Mouse (Mus musculus): ENCODE results near the gene Bicra. TPM values are rescaled to one million over a fixed set of nuclear protein-coding genes. Genes with fewer than 3 reads are reported as not detected.

The Bicra gene
- total RNA-seq, 2 experiments from 2014 or later, result 7.9 to 8.8 TPM

DNA sequence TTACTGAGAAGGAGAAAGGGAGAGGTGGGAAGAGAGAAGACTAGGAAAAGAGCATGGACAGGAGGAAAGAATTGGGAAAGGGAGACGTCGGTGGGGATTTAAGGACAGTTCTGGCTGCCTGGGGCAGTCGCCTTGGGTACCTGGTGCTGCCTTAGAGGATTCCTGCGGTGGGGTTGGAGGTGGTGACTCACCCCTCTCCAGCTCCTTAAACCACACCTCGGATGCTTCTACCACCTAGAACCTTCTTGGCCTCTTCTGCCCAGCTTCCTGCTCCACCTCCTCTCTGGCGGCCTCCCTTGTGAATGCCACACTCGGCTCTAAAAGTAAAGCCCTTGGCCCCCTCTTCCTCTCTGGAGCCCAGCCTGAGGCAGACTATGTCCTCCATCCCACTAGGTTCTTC, 92.2 kb downstream of the Bicra start:
- intact Hi-C loops (cut with DNase I; ENCODE audit: low total_unique reads), result no loop called here
- no peak for DNase-seq

DNA sequence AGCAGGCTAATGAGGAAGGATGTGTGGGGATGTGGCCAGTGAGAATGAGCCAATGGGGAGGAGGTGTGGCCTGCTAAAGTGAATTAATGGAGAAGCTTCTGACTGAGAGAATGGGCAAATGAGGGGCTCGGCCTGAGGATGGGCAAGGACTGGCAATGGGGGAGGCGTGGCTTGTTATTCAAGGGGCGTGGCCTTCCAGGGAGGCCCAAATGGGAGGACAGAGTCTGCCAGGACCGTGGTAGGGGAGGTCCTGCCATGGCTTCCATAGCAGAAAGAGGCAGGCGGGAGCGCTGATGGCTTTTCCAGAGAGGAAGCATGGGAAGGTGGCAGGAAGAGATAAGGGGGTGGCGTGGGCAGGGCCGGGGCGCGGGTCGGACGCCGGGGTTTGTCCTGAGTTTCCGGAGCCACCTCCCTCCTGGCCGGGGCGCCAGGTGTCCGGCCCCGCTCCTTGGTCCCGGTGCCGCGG, 92.7 kb downstream of the Bicra start:
- intact Hi-C loops (cut with DNase I; ENCODE audit: low total_unique reads), result no loop called here
- peak; percentile 67 for DNase-seq

DNA sequence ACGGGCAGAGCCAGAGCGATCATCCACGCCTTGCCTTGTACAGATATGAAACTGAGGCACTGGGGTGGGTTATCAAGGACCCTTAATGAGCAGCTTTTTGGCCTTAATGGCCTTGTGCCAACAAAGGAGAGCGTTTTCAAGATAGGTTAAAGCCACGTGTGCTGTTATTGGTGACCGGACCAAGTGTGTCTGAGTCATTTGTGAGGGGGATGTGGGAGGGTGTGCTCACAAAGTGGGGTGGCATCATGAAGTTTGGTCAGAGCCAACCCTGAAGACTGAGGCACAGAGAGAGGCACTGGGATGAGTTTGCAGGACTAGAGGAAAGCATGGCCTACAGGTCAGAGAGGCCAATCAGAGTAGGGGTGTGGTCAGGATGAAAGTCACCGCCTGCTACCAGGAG, 93.3 kb downstream of the Bicra start:
- intact Hi-C loops (cut with DNase I; ENCODE audit: low total_unique reads), result no loop called here
- DNase-seq, result no peak

DNA sequence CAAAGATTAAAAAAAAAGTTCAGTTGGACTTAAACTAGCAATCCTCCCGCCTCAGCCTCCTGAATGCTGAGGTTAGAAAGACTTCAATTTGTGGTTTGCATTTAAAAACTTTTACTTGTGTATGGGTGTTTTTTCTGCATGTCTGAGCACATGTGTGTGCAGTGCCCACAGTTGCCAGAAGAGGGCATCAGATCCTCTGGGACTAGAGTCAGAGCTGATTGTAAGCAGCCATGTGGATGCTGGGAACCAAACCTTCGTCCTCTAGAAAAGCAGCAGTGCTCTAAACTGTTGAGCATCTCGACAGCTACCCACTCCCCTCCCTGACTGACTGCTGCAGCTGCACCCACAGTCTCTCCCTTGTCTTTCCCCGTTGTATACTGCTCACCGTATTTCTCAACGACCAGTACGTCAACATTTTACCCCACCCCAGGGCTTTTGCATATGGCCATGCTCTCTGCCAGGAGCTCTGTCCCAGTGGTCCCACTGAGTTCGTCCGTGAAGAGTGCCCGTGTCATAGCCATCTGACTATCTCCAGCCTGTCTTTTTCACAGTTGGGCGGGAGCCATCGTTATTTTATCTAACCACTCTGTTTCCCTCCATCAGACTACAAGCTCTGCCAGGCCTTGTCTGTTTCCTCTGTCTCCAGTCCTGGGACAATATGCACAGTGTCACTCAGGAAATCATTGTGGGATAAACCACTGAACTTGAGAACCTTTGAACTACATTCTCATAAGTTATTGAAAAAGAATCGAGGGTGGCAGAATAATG, 94.2 kb downstream of the Bicra start:
- intact Hi-C loops (cut with DNase I; ENCODE audit: low total_unique reads), result no loop called here
- DNase-seq, result no peak

DNA sequence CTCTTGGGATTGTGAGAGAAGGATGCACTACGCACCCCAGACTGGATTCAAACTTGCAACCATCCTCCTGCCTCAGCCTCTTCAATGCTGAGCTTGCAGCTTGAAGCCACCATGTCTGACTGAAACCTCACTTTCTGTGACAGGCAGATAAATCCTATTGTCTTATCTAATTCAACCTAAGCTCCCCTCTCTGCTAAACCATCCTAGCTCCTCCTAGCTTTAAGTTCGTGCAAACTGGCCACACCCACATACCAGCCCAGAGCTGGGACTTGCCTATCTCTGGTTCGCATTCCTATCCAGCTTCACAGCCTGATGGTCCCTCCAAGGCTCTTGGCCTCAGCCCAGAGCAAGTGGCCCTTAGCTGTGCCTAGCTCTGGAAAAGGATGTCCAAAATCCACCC, 95.3 kb downstream of the Bicra start:
- no peak for DNase-seq
- intact Hi-C loops (cut with DNase I; ENCODE audit: low total_unique reads), result no loop called here

DNA sequence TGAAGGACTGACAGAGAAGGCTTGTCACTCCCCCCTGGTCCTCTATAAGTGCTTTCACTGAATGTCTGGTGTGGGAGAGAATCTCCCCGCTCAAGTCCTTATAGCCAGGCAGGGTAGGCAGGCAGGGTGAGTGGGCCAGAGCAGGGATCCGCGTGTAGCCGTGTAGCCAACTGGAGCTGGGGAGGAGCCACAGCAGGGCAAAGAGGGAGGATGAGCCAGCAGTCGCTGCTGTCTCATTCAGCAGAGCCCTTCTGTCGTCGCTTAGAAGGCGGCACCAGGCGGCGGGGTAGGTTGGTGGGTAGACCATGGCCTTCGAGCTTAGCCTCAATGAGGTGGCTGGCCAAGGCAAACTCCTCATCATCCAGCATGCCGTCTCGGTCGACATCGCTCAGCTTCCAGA, 97.7 kb downstream of the Bicra start:
- DNase-seq, result no peak
- intact Hi-C loops (cut with DNase I; ENCODE audit: low total_unique reads), result no loop called here

DNA sequence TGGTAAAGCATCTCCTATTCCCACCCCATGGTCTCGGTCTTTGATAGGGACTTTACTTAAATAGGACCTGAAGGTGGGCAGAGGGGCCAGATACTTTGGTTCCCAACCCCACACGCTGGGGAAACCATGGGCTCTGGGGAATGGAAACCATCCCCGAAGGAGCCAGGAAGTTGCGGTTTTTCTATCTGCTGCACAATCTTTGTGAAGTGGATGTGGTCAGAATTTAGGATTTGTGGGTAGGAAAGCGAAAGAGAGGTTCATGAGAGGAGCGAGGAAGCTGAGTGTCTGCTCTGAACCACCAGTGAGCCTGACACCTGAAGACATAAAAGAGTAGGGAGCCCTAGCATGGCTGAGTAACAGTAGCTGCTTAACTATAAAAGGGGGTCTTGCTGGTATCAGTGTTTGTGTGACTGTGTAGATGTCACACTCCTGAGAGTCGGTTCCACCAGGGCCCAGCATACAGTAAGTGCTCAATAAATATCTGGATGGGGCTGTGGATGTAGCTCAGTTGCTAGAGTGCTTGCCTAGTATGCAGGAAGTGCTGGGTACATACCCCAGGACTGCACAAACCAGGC, 98.4 kb downstream of the Bicra start:
- intact Hi-C loops (cut with DNase I; ENCODE audit: low total_unique reads), result loop anchor here (2.0 to 5.0 kb wide), 2 partner anchors 17 to 778 kb away; partner anchors contain the start of gene Ehd2
- DNase-seq, result no peak

DNA sequence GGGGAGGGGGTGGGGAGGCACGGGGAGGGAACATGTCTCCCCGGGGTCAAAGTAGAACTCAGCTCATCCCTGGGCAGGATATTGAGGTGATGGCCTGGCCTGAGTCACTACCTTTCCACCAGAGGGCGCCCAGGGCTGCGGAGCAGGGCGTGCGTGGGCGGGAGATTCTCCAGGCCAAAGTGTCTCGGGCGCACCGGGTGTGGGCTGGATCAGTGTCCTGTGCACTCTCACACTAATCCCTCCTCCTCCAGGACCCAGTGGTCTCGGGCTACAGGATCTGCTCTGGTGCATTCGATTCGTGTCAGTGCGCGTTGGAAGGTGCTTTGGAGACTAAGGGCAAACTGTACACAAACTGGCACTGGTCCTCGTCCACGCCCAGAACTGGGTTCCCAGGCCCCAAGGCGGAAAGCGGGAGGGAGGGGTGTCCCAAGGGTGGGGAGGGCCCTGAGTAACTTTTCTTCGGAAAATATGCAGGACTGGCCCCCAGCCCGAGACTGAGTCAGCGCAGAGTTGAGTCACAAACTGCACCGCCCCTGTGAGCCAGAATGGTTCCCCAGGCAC, 99.3 kb downstream of the Bicra start:
- DNase-seq, result peak; percentile 94
- intact Hi-C loops (cut with DNase I; ENCODE audit: low total_unique reads), result loop anchor here (2.0 to 5.0 kb wide), 2 partner anchors 18 to 779 kb away; partner anchors contain the start of gene Ehd2

DNA sequence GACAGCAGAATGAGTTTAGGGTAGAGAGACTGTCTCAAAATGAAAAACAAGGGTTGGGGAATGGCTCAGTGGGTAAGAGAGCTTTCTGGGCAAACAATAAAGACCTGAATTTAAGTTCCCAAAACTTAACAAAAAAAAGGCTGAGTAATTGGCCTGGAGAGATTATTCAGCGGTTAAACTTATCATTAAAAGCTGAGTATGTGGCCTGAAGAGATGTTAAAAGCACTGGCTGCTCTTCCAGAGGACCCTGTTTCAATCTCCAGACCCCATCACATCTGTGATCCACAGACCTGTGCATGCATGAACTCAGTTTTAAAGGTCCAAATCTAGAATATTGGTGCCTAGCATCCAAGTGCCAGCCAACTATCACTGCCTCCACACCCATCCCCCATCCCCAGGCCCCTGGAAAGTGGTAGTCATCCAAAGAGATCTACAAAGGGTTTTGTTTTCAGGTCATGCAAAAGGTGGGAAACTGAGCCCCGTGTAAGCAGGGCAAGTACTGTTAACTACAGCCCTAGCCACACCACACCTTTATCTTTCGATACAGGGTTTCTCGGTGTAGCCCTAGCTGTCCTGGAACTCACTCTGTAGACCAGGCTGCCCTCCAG, 100.0 kb downstream of the Bicra start:
- intact Hi-C loops (cut with DNase I; ENCODE audit: low total_unique reads), result loop anchor here (2.0 to 5.0 kb wide), 2 partner anchors 19 to 780 kb away; partner anchors contain the start of gene Ehd2

DNA sequence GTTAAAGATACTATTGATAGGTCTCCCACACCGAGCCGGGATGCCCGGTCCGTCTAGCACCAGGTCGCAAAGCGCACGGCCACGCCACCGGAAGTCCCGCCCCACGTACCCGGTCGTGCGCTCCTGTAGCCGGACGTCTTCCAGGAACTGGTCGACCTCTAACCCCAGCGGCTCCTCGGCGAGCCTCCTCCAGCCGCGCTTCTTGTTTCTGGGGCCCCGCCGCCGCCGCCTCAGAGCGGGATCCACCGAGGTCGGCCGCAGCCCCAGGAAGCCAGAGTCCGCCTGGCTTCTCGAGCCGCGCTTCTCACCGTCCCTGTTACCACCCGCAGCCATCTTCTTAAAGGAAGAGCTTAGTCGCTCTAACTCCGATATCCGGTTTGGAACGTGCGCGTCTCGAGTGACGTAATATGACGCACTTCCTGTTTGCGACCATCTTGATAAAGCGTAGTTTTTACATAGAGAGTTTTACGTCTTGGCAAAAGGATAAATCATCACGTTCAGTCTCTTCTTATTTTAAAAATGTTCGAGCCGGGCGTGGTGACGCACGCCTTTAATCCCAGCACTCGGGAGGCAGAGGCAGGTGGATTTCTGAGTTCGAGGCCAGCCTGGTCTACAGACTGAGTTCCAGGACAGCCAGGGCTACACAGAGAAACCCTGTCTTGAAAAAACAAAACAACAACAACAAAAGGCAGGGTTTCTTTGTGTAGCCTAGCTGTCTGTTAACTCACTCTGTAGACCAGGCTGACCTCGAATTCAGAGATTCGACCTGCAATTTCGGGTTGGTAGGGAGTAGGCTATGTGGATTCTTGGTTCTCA, 101.8 kb downstream of the Bicra start, which contains the start of gene Nop53:
Gene Nop53 (minus strand): TSS at position 354 of the 816 bp plus-strand sequence.
- peak; percentile 90 for DNase-seq
- intact Hi-C loops (cut with DNase I; ENCODE audit: low total_unique reads), result loop anchor here (5.0 kb wide), 1 partner anchor 781 kb away; no protein-coding TSS in a partner anchor

More for the DNA sequence above, 100.0 kb downstream of the Bicra start:
- no peak for DNase-seq

DNA sequence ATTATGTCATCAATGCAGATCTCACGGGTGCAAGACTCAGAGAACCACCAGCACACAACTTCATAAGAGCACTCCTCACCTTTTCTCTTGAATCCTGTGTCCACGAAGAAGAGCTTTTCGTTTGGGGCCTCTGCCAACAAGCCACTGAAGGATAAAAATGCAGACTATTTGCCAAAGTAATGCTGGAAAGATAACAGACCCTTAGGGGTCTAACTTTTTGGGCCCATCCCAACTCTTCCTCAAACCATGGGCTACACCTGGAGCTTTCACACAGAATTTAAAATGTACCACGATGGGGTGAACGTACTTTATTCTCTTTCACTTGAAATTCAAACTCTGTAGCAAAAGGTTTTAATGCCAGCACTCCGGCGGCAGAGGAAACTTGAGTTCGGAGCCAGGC, 102.5 kb downstream of the Bicra start:
- intact Hi-C loops (cut with DNase I; ENCODE audit: low total_unique reads), result loop anchor here (5.0 kb wide), 1 partner anchor 782 kb away; no protein-coding TSS in a partner anchor
- no peak for DNase-seq

DNA sequence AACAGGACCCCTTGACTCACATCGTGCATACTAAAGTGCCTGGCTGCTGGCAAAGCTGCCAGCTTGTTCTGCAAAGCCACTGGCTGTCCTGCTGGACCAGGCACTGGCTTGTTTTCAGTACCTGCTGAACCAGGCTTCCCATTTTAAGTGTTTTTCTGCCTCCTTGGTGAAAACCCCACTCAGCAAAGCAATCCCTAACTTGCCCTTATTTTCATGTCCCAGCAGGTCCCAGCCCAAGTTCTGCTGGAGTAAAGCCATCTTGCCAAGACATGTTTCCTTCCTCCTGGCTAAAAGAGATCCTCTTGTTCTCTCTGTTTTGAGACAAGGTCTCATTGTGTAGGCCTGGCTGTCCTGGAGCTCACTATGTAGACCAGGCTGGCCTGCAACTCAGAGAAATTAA, 103.4 kb downstream of the Bicra start:
- no peak for DNase-seq
- intact Hi-C loops (cut with DNase I; ENCODE audit: low total_unique reads), result no loop called here

DNA sequence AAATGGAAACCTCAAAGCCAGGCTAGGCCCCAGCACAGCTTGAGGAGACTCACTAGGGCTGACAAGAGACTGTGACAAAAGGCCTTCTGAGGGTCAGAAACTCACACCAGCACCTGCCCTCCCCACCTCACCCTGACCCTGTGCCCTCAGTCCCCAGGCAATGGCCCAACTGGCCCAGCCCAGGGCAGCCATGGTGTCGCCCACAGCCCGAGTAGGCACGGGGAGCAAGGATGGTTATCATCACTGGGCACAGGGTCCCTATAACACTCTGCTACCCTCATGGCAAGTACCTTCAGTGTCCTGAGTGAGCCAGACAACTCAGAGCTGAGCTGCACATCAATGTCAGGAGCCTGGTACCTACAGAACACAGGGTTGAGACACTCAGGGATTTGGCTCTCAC, 109.1 kb downstream of the Bicra start:
- DNase-seq, result no peak
- intact Hi-C loops (cut with DNase I; ENCODE audit: low total_unique reads), result no loop called here

DNA sequence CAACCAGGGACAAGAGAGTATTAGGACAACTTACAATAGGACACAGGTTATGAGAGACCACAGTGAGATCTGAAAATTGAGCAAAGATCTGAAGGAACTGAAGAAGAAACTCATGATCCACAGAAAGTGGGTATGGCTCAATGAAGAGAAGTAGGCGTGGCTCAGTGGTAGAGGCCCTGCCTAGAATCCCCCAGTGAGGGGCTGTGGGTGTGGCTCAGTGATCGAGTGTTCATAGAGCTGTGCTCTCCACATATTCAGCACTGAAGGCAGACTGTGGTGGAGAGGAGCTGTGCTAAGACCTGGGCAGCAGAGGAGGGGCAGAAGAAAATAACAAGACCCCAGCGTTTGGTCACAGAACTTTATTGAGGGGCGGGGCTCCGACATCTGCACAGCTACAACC, 110.2 kb downstream of the Bicra start:
- intact Hi-C loops (cut with DNase I; ENCODE audit: low total_unique reads), result no loop called here
- no peak for DNase-seq

DNA sequence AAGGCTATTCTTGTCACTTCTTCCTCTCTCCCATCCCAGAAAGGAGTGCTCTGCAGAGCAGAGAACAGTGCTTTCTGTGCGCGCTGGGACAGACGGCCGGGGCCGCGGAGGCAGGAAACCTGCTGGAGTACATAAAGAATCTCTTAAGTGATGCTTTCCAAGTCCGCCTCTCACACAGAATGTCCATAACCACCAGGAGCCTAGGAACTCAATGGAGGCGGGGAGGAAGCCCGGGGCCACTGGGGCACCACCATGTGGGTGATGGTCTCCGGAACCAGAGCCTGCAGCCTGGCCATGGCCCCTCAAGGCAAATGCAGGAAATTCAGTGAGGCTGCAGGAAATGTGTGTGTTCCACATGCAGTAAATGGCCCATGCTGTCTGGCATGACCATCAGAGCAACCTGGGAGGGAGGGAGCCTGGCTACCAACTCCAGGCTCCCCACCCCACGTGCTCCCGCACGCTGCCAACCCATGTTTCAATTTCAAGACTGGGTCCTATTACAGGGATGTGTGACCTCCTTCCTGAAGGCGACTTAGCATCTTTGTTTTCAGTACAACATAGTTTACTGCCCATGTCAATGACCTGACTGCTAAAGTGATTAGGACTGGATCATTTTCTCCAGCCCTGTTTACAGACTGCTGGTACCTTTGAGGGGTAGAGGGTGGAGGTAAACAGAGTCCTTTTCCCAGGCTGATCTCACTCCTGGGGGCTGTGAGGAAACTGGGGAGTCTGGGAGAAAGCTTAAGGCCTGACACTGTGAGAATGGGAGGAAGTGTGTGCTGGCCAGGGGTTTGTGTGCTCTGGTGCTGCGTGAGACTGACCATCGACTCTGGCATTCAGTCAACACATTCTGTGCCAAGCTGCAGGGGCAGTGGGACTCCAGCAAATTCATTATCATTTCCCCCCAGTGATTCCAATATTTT, 114.0 kb downstream of the Bicra start:
- DNase-seq, result peak; percentile 49
- intact Hi-C loops (cut with DNase I; ENCODE audit: low total_unique reads), result loop anchor here (5.0 kb wide), 1 partner anchor 44 kb away; no protein-coding TSS in a partner anchor

DNA sequence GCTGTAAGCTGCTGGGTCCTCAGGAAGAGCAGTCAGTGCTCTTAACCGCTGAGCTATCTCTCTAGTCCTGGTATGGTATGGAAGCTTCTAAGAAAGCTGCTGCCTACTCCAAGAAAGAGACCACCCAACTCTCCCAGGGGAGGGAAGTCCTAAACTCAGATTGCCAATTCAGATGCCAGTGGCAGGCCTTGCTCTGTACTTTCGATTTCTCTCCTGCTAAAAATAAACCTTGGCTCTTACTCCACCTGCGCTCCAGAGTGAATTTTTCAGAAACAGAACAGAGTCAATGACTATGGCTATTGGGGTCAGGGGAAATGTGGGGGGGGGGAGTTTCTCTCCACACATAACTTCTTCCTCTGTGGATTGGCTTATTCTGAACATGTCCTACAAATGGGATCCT, 116.1 kb downstream of the Bicra start:
- intact Hi-C loops (cut with DNase I; ENCODE audit: low total_unique reads), result loop anchor here (5.0 kb wide), 1 partner anchor 46 kb away; no protein-coding TSS in a partner anchor
- no peak for DNase-seq

DNA sequence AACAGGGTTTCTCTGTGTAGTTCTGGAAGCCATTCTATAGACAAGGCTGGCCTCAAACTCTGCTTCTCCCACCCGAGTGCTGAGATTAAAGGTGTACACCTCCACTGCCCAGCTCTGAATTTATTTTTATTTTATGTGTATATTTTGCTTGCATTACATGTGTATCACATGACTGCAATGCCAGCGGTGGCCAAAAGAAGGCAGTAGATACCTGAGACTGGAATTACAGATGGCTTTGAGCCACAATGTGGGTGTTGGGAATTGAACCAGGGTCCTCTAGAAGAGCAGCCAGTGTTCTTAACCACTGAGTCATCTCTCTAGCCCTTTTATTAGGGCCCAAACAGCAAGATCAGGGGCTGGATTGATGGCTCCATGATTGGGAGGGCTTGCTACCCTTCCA, 117.2 kb downstream of the Bicra start:
- no peak for DNase-seq
- intact Hi-C loops (cut with DNase I; ENCODE audit: low total_unique reads), result loop anchor here (5.0 kb wide), 1 partner anchor 47 kb away; no protein-coding TSS in a partner anchor

DNA sequence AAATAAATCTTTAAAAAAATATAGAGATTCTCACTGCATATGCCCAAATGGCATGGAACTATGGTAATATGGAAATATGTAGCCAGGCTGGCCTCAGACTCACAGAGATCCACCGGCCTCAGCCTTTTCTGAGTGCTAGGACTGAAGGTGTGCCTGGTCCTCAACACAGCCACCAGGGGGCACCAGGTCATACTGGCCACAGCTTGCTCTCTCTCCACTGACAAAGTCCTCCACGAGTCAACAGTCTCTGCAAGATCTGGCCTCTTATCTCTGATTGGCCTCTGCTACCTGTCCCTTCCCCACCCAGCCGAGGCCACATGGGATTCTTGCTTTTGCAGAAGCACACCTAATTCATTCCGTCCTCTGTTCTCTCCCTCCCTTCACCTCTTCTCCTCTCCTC, 117.8 kb downstream of the Bicra start:
- intact Hi-C loops (cut with DNase I; ENCODE audit: low total_unique reads), result loop anchor here (5.0 kb wide), 1 partner anchor 47 kb away; no protein-coding TSS in a partner anchor

More for the DNA sequence above, 117.8 kb downstream of the Bicra start:
- DNase-seq, result peak; percentile 74
